Mouse (Mus musculus): Measurements from ENCODE around the gene Atg13. TPM values are rescaled to one million over a fixed set of nuclear protein-coding genes. Genes with fewer than 3 reads are reported as not detected.

The Atg13 gene
- total and polyA plus RNA-seq, 3 experiments, result 8.5 to 34.8 (median 22.2) TPM

DNA sequence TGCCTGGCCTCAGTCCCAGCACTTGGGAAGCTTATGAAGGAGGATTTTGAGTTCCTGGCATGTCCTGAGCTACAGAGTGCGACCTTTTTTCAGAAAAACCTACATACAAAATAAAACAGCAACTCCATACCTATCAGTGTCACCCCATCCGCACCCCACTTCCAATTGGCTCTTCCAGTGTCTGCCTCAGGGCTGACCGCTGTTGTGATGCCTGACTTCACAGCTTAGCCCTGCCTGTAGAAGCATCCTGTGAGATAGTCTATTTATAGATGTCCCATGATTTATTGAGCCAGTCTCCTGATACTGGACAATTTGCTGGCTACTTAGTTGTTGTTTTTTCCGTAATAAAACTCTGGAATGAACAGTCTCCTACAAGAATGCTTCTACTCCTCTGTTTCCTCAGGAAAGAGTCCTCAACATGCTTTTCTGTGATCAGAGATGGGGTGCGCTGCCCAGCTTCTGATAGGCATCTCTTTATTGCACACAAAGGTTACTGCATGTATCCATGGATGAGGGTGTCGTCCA is 43.9 kb downstream of the Atg13 start:
- Histone ChIP-seq H3K4me3 (ENCODE audit: low read depth, low read length) (no peak overlapping the region), H3K36me3 (replicated peaks) (peaks cover 92% of the 10 kb centered on the region), H3K4me1 (ENCODE audit: insufficient read depth, low read depth, low read length) (no peaks in the 10 kb centered on the region), H3K27me3 (ENCODE audit: insufficient read depth, low read length) (no peaks in the 10 kb centered on the region), H3K9me3 (replicated peaks) (no peaks in the 10 kb centered on the region)
- TF ChIP-seq GATA1 (IDR thresholded peaks at IDR 0.05; ENCODE audit: borderline replicate concordance, low read length) (no peak), CTCF (IDR thresholded peaks at IDR 0.05; ENCODE audit: low read depth, low read length) (no peak)
- DNase-seq (ENCODE audit: low spot score) (no peak), ATAC-seq (ENCODE audit: extremely low read depth, insufficient number of reproducible peaks, low FRiP score, poor library complexity, severe bottlenecking) (no peak)

DNA sequence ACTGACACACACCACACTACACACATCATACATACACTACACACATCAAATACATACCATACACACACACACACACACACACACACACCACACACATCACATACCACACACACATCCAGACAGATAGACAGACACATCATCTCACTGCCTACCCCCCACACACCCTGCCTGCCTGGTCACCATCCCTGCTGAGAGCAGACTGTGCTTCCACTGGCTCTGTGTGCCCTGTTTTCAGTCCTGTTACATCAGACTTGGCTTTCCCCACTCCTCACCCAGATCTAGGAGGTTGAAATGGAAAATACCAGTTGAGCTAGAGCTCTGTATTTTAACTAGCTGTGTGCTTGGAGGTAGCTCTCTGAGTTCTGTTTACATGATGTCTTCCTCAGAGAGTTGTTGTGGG is 45.6 kb downstream of the Atg13 start:
- no peak overlapping the region for H3K4me3 ChIP-seq (ENCODE audit: low read depth, low read length)
- peaks cover 92% of the 10 kb centered on the region for H3K36me3 ChIP-seq (replicated peaks)

DNA sequence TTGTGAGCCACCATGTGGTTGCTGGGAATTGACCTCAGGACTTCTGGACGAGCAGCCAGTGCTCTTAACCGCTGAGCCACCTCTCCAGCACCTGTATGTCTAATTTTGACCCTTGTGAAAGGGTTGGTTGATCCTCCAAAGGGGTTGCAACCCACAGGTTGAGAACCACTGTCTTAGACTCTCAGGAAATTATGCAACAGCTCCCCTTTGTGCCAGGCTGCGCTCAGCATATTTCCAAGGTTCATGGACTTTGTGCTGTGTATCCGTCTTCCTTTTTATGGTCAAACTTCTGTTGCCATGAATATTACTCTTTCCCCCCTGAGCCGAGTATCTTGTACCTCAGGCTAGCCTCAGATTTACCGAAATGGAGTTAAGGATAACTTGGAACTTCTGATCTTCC is 49.4 kb downstream of the Atg13 start:
- no peak for DNase-seq (ENCODE audit: low spot score)
- H3K27me3 ChIP-seq (ENCODE audit: insufficient read depth, low read length), result no peaks in the 10 kb centered on the region
- no peak overlapping the region for H3K4me3 ChIP-seq (ENCODE audit: low read depth, low read length)
- H3K4me1 ChIP-seq (ENCODE audit: insufficient read depth, low read depth, low read length), result peaks cover 3% of the 10 kb centered on the region; the same call in 1 of the 2 replicates
- TF ChIP-seq POLR2AphosphoS5 (IDR thresholded peaks at IDR 0.05; ENCODE audit: insufficient replicate concordance, low read depth, low read length) (no peak), GATA1 (IDR thresholded peaks at IDR 0.05; ENCODE audit: borderline replicate concordance, low read length) (no peak)
- H3K9me3 ChIP-seq (replicated peaks), result no peaks in the 10 kb centered on the region
- peaks cover 92% of the 10 kb centered on the region for H3K36me3 ChIP-seq (replicated peaks)
- no peak for ATAC-seq (ENCODE audit: extremely low read depth, insufficient number of reproducible peaks, low FRiP score, poor library complexity, severe bottlenecking)

More for the DNA sequence above, 45.6 kb downstream of the Atg13 start:
- TF ChIP-seq CTCF (IDR thresholded peaks at IDR 0.05; ENCODE audit: low read depth, low read length), result no peak
- TF ChIP-seq POLR2AphosphoS5 (IDR thresholded peaks at IDR 0.05; ENCODE audit: insufficient replicate concordance, low read depth, low read length), result no peak
- TF ChIP-seq GATA2 (IDR thresholded peaks at IDR 0.05; ENCODE audit: borderline replicate concordance, low read depth, low read length), result no peak
- no peak for TF ChIP-seq GATA1 (IDR thresholded peaks at IDR 0.05; ENCODE audit: borderline replicate concordance, low read length)
- TF ChIP-seq TAL1 (conservative IDR thresholded peaks at IDR 0.05; ENCODE audit: low read depth, low read length), result no peak
- DNase-seq (ENCODE audit: low spot score) (no peak), ATAC-seq (ENCODE audit: extremely low read depth, insufficient number of reproducible peaks, low FRiP score, poor library complexity, severe bottlenecking) (no peak)
- H3K4me1 ChIP-seq (ENCODE audit: insufficient read depth, low read depth, low read length), result no peaks in the 10 kb centered on the region
- no peaks in the 10 kb centered on the region for H3K27me3 ChIP-seq (ENCODE audit: insufficient read depth, low read length)
- no peaks in the 10 kb centered on the region for H3K9me3 ChIP-seq (replicated peaks)

DNA sequence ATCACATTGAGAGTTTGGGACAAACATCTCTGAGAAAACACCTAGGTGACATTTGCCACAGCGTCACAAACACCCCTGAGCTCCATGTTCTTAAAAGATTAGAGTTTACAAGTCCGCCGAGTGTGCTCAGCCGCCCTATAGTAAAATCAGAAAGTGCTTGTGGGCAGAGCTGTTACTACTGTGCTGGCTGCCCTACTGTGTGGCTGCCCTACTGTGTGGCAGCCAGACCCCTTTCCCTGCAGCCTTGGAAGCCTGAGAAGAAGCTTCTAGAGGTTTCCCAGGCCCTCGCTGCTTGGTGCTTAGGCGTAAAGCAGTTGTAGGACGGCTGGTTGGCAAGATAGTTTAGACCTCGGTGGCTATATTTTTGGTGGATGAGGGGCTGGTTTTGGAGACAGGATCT is 50.7 kb downstream of the Atg13 start:
- Histone ChIP-seq H3K4me1 (ENCODE audit: insufficient read depth, low read depth, low read length) (peaks cover 3% of the 10 kb centered on the region; the same call in 1 of the 2 replicates), H3K4me3 (ENCODE audit: low read depth, low read length) (no peak overlapping the region), H3K9me3 (replicated peaks) (no peaks in the 10 kb centered on the region), H3K36me3 (replicated peaks) (peaks cover 97% of the 10 kb centered on the region), H3K27me3 (ENCODE audit: insufficient read depth, low read length) (no peaks in the 10 kb centered on the region)
- DNase-seq (ENCODE audit: low spot score), result no peak
- no peak for TF ChIP-seq POLR2AphosphoS5 (IDR thresholded peaks at IDR 0.05; ENCODE audit: insufficient replicate concordance, low read depth, low read length)
- TF ChIP-seq GATA2 (IDR thresholded peaks at IDR 0.05; ENCODE audit: borderline replicate concordance, low read depth, low read length), result no peak
- TF ChIP-seq TAL1 (conservative IDR thresholded peaks at IDR 0.05; ENCODE audit: low read depth, low read length), result no peak
- no peak for TF ChIP-seq GATA1 (IDR thresholded peaks at IDR 0.05; ENCODE audit: borderline replicate concordance, low read length)
- TF ChIP-seq CTCF (IDR thresholded peaks at IDR 0.05; ENCODE audit: low read depth, low read length), result no peak
- no peak for ATAC-seq (ENCODE audit: extremely low read depth, insufficient number of reproducible peaks, low FRiP score, poor library complexity, severe bottlenecking)

DNA sequence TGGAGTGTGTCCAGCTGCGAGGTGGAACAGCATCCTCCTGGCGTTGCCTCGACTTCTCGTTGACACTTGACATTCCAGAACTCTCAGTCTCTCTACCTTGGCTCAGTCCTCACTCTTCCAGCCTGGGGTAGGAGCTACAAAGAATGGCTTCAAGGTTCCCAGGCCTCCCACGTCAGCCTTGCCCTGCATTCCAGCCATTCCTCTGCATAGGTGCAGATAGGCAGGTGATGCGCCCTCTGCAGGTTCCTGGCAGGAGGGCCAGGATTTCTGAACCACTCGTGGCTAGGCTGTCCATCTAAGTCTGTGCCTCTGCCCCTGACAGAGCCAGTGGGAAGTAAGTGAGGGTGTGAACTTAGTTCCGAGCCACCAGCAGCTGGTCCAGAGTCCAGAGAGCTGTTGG is 53.6 kb downstream of the Atg13 start:
- Histone ChIP-seq H3K36me3 (replicated peaks) (peaks cover 98% of the 10 kb centered on the region), H3K27me3 (ENCODE audit: insufficient read depth, low read length) (no peaks in the 10 kb centered on the region), H3K9me3 (replicated peaks) (no peaks in the 10 kb centered on the region), H3K4me3 (ENCODE audit: low read depth, low read length) (no peak overlapping the region), H3K4me1 (ENCODE audit: insufficient read depth, low read depth, low read length) (peaks cover 14% of the 10 kb centered on the region)
- ATAC-seq (ENCODE audit: extremely low read depth, insufficient number of reproducible peaks, low FRiP score, poor library complexity, severe bottlenecking), result no peak
- 0 out of 2 replicates have a peak, but pooled peaks have one; percentile 8 for TF ChIP-seq CTCF (IDR thresholded peaks at IDR 0.05; ENCODE audit: low read depth, low read length)
- no peak for TF ChIP-seq POLR2AphosphoS5 (IDR thresholded peaks at IDR 0.05; ENCODE audit: insufficient replicate concordance, low read depth, low read length)
- DNase-seq (ENCODE audit: low spot score), result no peak

DNA sequence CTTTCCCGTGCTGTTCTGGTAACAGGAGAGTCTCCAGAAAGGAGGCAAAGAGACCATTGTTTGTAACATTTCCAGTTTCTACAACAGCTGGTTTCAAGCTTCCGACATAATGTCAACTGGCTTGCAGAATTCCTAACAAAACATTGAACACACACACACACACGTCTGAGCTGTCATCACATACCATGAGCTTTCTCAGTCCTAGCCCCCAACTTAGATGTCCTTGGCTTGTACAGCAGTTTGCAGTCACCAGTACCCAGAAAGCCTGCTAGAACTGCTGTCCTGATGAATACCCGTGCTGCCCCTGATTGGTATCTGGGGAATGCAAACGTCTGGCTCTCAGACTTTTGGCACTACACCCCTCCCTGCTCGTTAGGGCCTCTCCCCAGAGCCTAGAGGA is 54.5 kb downstream of the Atg13 start:
- H3K9me3 ChIP-seq (replicated peaks), result no peaks in the 10 kb centered on the region
- peaks cover 22% of the 10 kb centered on the region for H3K4me1 ChIP-seq (ENCODE audit: insufficient read depth, low read depth, low read length)
- ATAC-seq (ENCODE audit: extremely low read depth, insufficient number of reproducible peaks, low FRiP score, poor library complexity, severe bottlenecking), result no peak
- no peak for TF ChIP-seq GATA2 (IDR thresholded peaks at IDR 0.05; ENCODE audit: borderline replicate concordance, low read depth, low read length)
- no peak for TF ChIP-seq GATA1 (IDR thresholded peaks at IDR 0.05; ENCODE audit: borderline replicate concordance, low read length)
- no peak for TF ChIP-seq CTCF (IDR thresholded peaks at IDR 0.05; ENCODE audit: low read depth, low read length)
- TF ChIP-seq POLR2AphosphoS5 (IDR thresholded peaks at IDR 0.05; ENCODE audit: insufficient replicate concordance, low read depth, low read length), result no peak
- TF ChIP-seq TAL1 (conservative IDR thresholded peaks at IDR 0.05; ENCODE audit: low read depth, low read length), result no peak
- DNase-seq (ENCODE audit: low spot score), result no peak
- H3K4me3 ChIP-seq (ENCODE audit: low read depth, low read length), result no peak overlapping the region
- H3K36me3 ChIP-seq (replicated peaks), result peaks cover 91% of the 10 kb centered on the region
- H3K27me3 ChIP-seq (ENCODE audit: insufficient read depth, low read length), result no peaks in the 10 kb centered on the region

DNA sequence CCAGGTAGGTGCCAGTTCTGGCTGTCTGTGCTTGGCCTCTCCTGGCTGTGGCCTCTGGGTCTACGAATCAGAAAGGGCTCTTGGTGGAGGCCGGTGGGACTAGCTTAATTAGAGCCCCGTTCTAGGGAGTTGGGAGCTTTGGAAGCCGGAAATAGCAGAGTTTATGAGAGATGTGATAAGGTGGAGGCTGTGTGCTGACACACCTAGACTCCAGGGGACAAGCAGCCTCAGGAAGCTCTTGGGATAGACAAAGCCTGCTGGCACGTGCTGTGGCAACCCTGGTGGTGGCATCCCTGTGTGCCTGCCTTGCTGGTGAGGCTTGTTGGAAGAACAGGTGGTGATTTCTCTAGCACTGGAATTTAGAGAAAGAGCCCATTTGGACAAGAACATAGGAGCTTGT is 55.0 kb downstream of the Atg13 start:
- no peak for DNase-seq (ENCODE audit: low spot score)
- Histone ChIP-seq H3K4me3 (ENCODE audit: low read depth, low read length) (no peak overlapping the region), H3K36me3 (replicated peaks) (peaks cover 89% of the 10 kb centered on the region), H3K4me1 (ENCODE audit: insufficient read depth, low read depth, low read length) (peaks cover 26% of the 10 kb centered on the region), H3K9me3 (replicated peaks) (no peaks in the 10 kb centered on the region), H3K27me3 (ENCODE audit: insufficient read depth, low read length) (no peaks in the 10 kb centered on the region)
- ATAC-seq (ENCODE audit: extremely low read depth, insufficient number of reproducible peaks, low FRiP score, poor library complexity, severe bottlenecking), result no peak
- TF ChIP-seq GATA1 (IDR thresholded peaks at IDR 0.05; ENCODE audit: borderline replicate concordance, low read length) (no peak), CTCF (IDR thresholded peaks at IDR 0.05; ENCODE audit: low read depth, low read length) (no peak), GATA2 (IDR thresholded peaks at IDR 0.05; ENCODE audit: borderline replicate concordance, low read depth, low read length) (no peak), POLR2AphosphoS5 (IDR thresholded peaks at IDR 0.05; ENCODE audit: insufficient replicate concordance, low read depth, low read length) (no peak), TAL1 (conservative IDR thresholded peaks at IDR 0.05; ENCODE audit: low read depth, low read length) (no peak)

All from G1E (cell line).